ENCODE assay signal across 14 mouse cellular contexts in genomic region chr16:96724123-96724522, GRCm38 (mm10).
"Had no signal": no experiment of that assay in that cellular context is flagged by ENCODE, and none has a peak within 500 bp of the region (broad histone marks: within the 10 kb centered on the region; RNA-seq: fewer than 3 reads in every experiment).

No protein-coding gene starts in this region.

- DNase-seq: kidney, adult 18-20 months; kidney, postnatal 25 days; layer of hippocampus, adult 9-11 months; layer of hippocampus, postnatal 36 days; liver; liver, embryonic 13.5 days; liver, postnatal 0 days; right cerebral cortex, postnatal 14 days; thymus, adult 18-20 months; thymus, postnatal 14 days had no signal

- H3K27me3 ChIP-seq: intestine, embryonic 15.5 days; liver, embryonic 13.5 days; lung, embryonic 15.5 days; neural tube, embryonic 12.5 days had no signal

- H3K4me2 ChIP-seq: intestine, embryonic 15.5 days; limb, embryonic 12.5 days; liver, embryonic 13.5 days; lung, embryonic 15.5 days; neural tube, embryonic 12.5 days had no signal

- H3K27ac ChIP-seq: intestine, embryonic 15.5 days; limb, embryonic 12.5 days; liver, embryonic 13.5 days; lung, embryonic 15.5 days; neural tube, embryonic 12.5 days had no signal

- H3K4me1 ChIP-seq: intestine, embryonic 15.5 days; liver, embryonic 13.5 days; lung, embryonic 15.5 days had no signal

- H3K4me3 ChIP-seq: intestine, embryonic 15.5 days; limb, embryonic 12.5 days; liver, embryonic 13.5 days; lung, embryonic 15.5 days; neural tube, embryonic 12.5 days had no signal

- H3K9me3 ChIP-seq: intestine, embryonic 15.5 days; limb, embryonic 12.5 days; liver, embryonic 13.5 days; lung, embryonic 15.5 days; neural tube, embryonic 12.5 days had no signal

- H3K36me3 ChIP-seq: intestine, embryonic 15.5 days; limb, embryonic 12.5 days; liver, embryonic 13.5 days; lung, embryonic 15.5 days; neural tube, embryonic 12.5 days had no signal

- H3K9ac ChIP-seq: intestine, embryonic 15.5 days; limb, embryonic 12.5 days; liver, embryonic 13.5 days; liver, postnatal 0 days; lung, embryonic 15.5 days; neural tube, embryonic 12.5 days had no signal

- ATAC-seq: intestine, embryonic 15.5 days; liver, postnatal 0 days had no signal
